Mouse (Mus musculus) limb, embryonic 14.5 days (tissue): ENCODE measurements around the gene Gm49486. TPM values are rescaled to one million over a fixed set of nuclear protein-coding genes. Genes with fewer than 3 reads are reported as not detected.

Experiments
- ATAC-seq: fragments of 200-750 bp; cut with Nextera tagmentation; 2 replicates; pipeline ENCODE4 v1.8.0; 2017; ENCODE audit warnings: low read depth, moderate number of reproducible peaks, moderate TSS enrichment; ENCODE audit not compliant: low FRiP score
- DNase-seq: peaks from one replicate; pipeline ENCODE4 v3.0.0-alpha.2; 2015; ENCODE audit warnings: low spot score
- H3K27ac ChIP-seq: fragments of 300-500 bp; sonication (generic); replicated peaks from 2 replicates; pipeline ENCODE4 v1.5.1; 2014; ENCODE audit warnings: low read depth, mild to moderate bottlenecking, low read length, moderate library complexity, mixed read lengths
- H3K27me3 ChIP-seq: fragments of 300-500 bp; sonication (generic); 2 replicates; pipeline ENCODE4 v1.6.1; 2014; ENCODE audit warnings: low read length, mixed read lengths; ENCODE audit not compliant: control insufficient read depth, insufficient read depth
- H3K36me3 ChIP-seq: fragments of 300-500 bp; sonication (generic); 2 replicates; pipeline ENCODE4 v1.6.1; 2014; ENCODE audit warnings: mild to moderate bottlenecking, low read length, moderate library complexity, mixed read lengths; ENCODE audit not compliant: control insufficient read depth, insufficient read depth
- H3K4me1 ChIP-seq: fragments of 300-500 bp; sonication (generic); 2 replicates; pipeline ENCODE4 v1.6.1; 2014; ENCODE audit warnings: antibody characterized with exemption, low read length, mixed read lengths; ENCODE audit not compliant: control insufficient read depth, insufficient read depth
- H3K4me2 ChIP-seq: fragments of 300-500 bp; sonication (generic); replicated peaks from 2 replicates; pipeline ENCODE4 v1.6.1; 2014; ENCODE audit warnings: low read depth, mild to moderate bottlenecking, low read length, moderate library complexity; ENCODE audit not compliant: severe bottlenecking
- H3K4me3 ChIP-seq: fragments of 300-500 bp; sonication (generic); replicated peaks from 2 replicates; pipeline ENCODE4 v1.5.1; 2014; ENCODE audit warnings: low read length
- H3K9ac ChIP-seq: fragments of 300-500 bp; sonication (generic); 2 replicates; pipeline ENCODE4 v1.6.1; 2014; ENCODE audit warnings: mild to moderate bottlenecking, low read depth, low read length, moderate library complexity; ENCODE audit not compliant: severe bottlenecking
- H3K9me3 ChIP-seq: fragments of 300-500 bp; sonication (generic); 2 replicates; pipeline ENCODE4 v1.6.1; 2016; ENCODE audit warnings: low read length; ENCODE audit not compliant: control insufficient read depth
- POLR2A ChIP-seq: fragments of 200-500 bp; IDR thresholded peaks from 2 replicates; pipeline ENCODE4 v1.8.0; 2012; ENCODE audit warnings: inconsistent platforms, mild to moderate bottlenecking, moderate library complexity, borderline replicate concordance; ENCODE audit not compliant: insufficient read depth, insufficient read length; ENCODE audit errors: extremely low read depth
- WGBS: fragments of 180-500 bp; shearing (Covaris S2); extraction: QIAGEN DNeasy Blood & Tissue Kit; methylation state at CpG from one replicate; pipeline ENCODE4 v1.1.7; 2014; 5-methylcytosine and 5-hydroxymethylcytosine counted together
- polyA plus RNA-seq, 2 experiments: library from polyadenylated mRNA; depleted of rRNA in 1 of 2; stranded (reverse) in 1 of 2; unstranded in 1 of 2; fragments of >200 nt; fragmentation: Nextera tagmentation in 1 of 2; extraction: Ambion mirVana in 1 of 2; gene quantifications; 2 replicates each; pipeline versions ENCODE4 v1.2.1 to v1.2.3; 2012 to 2014

The Gm49486 gene
- polyA plus RNA-seq, 2 experiments = 0.89 to 2.6 TPM

DNA sequence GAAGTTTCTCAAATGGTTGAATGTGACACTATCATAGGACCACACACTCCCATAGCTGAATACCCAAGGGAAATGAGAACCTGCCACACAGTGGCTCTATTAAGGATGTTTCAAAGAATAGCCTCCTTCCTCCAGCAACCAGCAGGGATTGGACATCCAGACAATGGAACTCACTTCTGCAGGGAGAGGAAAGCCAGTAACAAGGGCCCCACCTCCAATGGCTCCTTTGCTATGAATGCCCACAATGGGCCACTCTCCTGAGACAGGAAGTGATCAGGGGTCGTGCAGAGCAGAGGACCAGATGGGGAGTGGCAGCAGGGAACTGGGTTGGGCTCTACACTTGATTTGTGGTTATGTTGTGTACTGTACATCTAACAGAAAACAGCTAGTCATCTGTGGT, 39.3 kb downstream of the Gm49486 start:
- Histone ChIP-seq H3K4me2 (no peak overlapping the region), H3K9me3 (no peaks in the 10 kb centered on the region), H3K4me3 (no peak overlapping the region), H3K36me3 (no peaks in the 10 kb centered on the region), H3K9ac (no peak overlapping the region), H3K4me1 (peaks cover 6% of the 10 kb centered on the region; the same call in 1 of the 2 replicates), H3K27ac (no peak overlapping the region), H3K27me3 (peaks cover 15% of the 10 kb centered on the region; the same call in 1 of the 2 replicates)
- TF ChIP-seq POLR2A = no peak
- DNase-seq (no peak), ATAC-seq (no peak)
- 32% methylated on average over 1 of the region's 1 CpGs for WGBS

DNA sequence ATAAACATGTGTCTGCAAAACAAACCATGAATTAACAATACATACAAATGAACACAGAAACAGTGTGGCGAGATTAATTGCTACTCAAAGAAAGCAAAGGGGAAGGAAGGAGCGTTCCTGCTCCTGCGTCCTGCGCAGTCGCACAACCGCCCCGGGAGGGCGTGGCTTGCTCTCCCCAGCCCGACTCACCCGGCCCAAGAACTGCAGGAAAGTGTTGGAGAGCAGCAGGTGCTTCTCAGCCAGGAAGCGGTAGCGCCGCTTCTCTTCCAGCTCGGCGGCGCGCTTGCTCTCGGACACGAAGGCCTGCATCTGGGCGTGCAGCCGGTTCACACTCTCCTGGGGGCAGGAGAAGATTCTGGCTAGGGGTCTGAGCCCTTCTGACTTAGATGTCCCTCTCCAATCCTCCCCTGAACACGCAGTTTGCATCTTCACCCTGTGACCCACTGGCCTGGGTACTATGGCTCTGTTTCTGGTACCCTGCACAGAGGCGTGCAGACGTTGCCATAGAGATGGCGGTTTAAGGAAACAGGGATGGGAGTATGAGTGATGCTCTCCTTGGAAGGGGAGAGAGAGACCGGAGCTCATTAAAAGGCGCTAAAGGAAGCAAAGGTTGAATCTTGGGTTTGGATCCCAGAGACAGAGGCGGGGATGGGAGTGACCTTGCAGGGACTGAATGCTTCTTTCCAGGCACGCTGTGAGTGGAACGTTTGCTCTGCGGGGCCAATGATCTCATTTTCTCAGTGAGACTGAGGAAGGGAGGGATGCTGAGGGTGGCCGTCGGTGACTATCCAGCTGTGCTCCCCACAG, 41.3 kb downstream of the Gm49486 start:
- Histone ChIP-seq H3K4me3 (peak overlapping the region; percentile 28), H3K27me3 (peaks cover 14% of the 10 kb centered on the region; the same call in 1 of the 2 replicates), H3K9me3 (no peaks in the 10 kb centered on the region), H3K36me3 (no peaks in the 10 kb centered on the region), H3K27ac (no peak overlapping the region), H3K9ac (no peak overlapping the region), H3K4me1 (peaks cover 6% of the 10 kb centered on the region; the same call in 1 of the 2 replicates), H3K4me2 (peak overlapping the region; percentile 53)
- 3% methylated on average over 24 of the region's 33 CpGs for WGBS
- ATAC-seq (peak; percentile 75; the same call in 1 of the 2 replicates), DNase-seq (peak; percentile 65)
- no peak for TF ChIP-seq POLR2A

DNA sequence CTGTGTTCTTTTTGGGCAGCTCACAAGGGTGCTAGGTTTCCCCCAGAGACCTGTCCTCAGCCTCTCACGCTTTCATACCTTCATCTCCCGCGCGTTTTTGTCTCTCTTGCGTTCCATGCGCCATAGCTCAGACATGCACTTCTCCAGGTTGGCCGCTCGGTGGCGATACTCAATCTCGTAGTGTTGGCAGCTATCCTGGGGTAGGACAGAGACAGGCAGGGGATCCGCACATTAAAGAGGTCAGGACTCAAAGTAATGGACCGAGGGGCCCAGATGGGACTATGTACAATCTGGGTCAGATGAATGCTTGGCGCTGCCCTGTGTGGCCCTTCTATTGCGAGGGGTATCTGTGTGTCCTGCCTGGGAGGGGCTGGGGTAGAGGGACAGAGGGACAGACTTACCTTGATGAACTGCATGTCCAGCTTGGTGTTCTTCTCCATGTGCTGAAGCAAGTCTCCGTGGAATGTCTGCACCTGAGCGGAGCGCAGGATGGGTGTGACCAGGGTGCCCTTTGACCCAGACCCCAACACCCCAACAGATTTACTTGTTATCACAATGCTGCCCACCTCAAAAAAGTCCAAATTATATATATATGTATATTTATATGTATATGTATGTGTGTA, 42.0 kb downstream of the Gm49486 start:
- Histone ChIP-seq H3K36me3 (no peaks in the 10 kb centered on the region), H3K27ac (no peak overlapping the region), H3K9me3 (no peaks in the 10 kb centered on the region), H3K4me3 (peak overlapping the region; percentile 28), H3K9ac (no peak overlapping the region), H3K27me3 (peaks cover 14% of the 10 kb centered on the region; the same call in 1 of the 2 replicates), H3K4me1 (peaks cover 6% of the 10 kb centered on the region; the same call in 1 of the 2 replicates), H3K4me2 (peak overlapping the region; percentile 53)
- DNase-seq (no peak), ATAC-seq (no peak)
- no peak for TF ChIP-seq POLR2A
- 15% methylated on average over 17 of the region's 17 CpGs for WGBS

DNA sequence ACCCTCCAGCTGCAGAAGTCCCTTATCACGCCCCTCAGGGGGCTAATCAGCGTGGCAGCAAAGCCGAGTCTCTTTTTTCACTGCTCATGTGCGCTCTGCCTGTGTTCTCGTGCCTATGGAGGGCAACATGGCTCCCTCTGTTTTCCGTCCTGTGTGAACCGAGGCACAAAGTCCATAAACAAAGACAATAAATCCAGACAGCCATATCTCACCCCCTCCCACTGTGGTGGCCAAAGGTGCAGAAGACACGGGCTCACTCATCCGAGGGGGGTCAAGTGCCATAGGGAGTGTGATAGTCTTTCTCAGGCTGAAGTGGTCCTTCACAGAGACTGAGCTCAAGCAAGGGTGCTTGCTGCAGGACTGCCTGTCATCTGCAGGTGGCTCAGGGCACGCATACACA, 43.8 kb downstream of the Gm49486 start:
- WGBS = 56% methylated on average over 9 of the region's 10 CpGs
- DNase-seq (no peak), ATAC-seq (no peak)
- H3K9ac ChIP-seq = no peak overlapping the region
- no peak overlapping the region for H3K4me3 ChIP-seq
- peaks cover 6% of the 10 kb centered on the region; the same call in 1 of the 2 replicates for H3K4me1 ChIP-seq
- H3K4me2 ChIP-seq = no peak overlapping the region
- no peaks in the 10 kb centered on the region for H3K36me3 ChIP-seq
- H3K27ac ChIP-seq = no peak overlapping the region
- peaks cover 14% of the 10 kb centered on the region; the same call in 1 of the 2 replicates for H3K27me3 ChIP-seq
- H3K9me3 ChIP-seq = no peaks in the 10 kb centered on the region
- TF ChIP-seq POLR2A = no peak

DNA sequence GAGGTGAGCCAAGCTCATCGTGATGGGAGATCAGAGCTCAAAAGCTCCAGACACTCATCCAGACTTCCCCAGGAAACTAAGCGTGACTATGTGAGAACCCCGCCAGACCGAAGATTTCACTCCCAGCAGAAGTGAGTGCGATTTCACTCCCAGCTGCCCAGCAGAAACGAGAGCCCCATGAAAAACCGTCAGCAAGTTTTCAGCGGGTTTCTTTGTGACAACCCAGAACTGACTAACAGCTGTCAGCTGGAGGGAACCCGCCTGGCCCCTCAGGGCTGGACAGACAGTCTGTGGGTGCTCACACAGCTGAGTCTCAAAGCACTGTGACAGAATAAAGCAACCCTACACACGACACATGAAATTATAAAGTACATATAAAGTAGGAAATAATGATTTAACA, 48.5 kb downstream of the Gm49486 start:
- Histone ChIP-seq H3K4me1 (no peaks in the 10 kb centered on the region), H3K9ac (no peak overlapping the region), H3K4me2 (no peak overlapping the region), H3K4me3 (no peak overlapping the region), H3K36me3 (no peaks in the 10 kb centered on the region), H3K27me3 (no peaks in the 10 kb centered on the region), H3K27ac (no peak overlapping the region), H3K9me3 (no peaks in the 10 kb centered on the region)
- no peak for TF ChIP-seq POLR2A
- WGBS = 63% methylated on average over 10 of the region's 10 CpGs
- DNase-seq (no peak), ATAC-seq (0 out of 2 replicates have a peak, but pooled peaks have one; percentile 26)
